Mouse (Mus musculus) forebrain, embryonic 10.5 days (tissue): Measurements from ENCODE around the gene Dcaf6. TPM values are rescaled to one million over a fixed set of nuclear protein-coding genes. Genes with fewer than 3 reads are reported as not detected.

ENCODE experiments used
- DNase-seq: peaks from one replicate; pipeline ENCODE4 v3.0.0-alpha.2; 2017; ENCODE audit warnings: low spot score; ENCODE audit errors: extremely low spot score
- H3K27ac ChIP-seq: fragments of 300-500 bp; sonication (generic); 2 replicates; pipeline ENCODE4 v1.5.1; 2016; ENCODE audit warnings: mild to moderate bottlenecking
- H3K27me3 ChIP-seq: fragments of 300-500 bp; sonication (generic); 2 replicates; pipeline ENCODE4 v1.6.1; 2016; ENCODE audit warnings: mild to moderate bottlenecking; ENCODE audit not compliant: poor library complexity, severe bottlenecking
- H3K36me3 ChIP-seq: fragments of 300-500 bp; sonication (generic); replicated peaks from 2 replicates; pipeline ENCODE4 v1.6.1; 2016; ENCODE audit warnings: mild to moderate bottlenecking, moderate library complexity
- H3K4me1 ChIP-seq: fragments of 300-500 bp; sonication (generic); 2 replicates; pipeline ENCODE4 v1.6.1; 2016
- H3K4me3 ChIP-seq: fragments of 300-500 bp; sonication (generic); 2 replicates; pipeline ENCODE4 v1.5.1; 2016; ENCODE audit warnings: mild to moderate bottlenecking, moderate library complexity
- H3K9me3 ChIP-seq: fragments of 300-500 bp; sonication (generic); 2 replicates; pipeline ENCODE4 v1.6.1; 2016; ENCODE audit warnings: mild to moderate bottlenecking, moderate library complexity
- WGBS: fragments of 180-500 bp; shearing (Covaris S2); methylation state at CpG from one replicate; pipeline ENCODE4 v1.1.7; 2016; 5-methylcytosine and 5-hydroxymethylcytosine counted together
- polyA plus RNA-seq: library from polyadenylated mRNA; unstranded; fragments of >200 nt; fragmentation: Nextera tagmentation; extraction: Ambion mirVana; gene quantifications from 2 replicates; pipeline ENCODE4 v1.2.1, GENCODE M21; 2016

Gene Dcaf6
- polyA plus RNA-seq, result 5.8 and 6.5 TPM in 2 replicates

DNA sequence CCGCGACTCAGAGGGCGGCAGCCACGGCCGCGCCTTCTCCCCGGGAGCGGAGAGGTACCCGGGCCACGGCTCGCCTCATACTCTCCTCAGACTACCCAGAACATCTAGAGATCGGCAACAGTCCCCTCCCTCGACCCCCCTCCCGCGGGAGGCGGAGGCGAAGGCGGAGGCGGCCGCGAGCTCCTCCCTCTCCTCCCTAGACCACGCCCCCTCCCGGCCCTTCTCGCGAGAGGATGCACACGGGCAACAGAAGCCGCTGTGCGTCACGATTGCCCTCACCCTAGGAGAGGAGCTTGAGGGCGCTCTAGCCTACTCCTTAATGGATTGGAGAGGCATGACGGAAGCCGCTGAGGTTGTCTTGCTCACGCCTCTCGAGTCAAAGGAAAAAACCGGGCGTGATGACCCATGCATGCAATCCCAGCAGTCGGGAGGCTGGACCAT is at the start of gene Dcaf6, which contains the start of gene Mpc2:
Gene Dcaf6 (minus strand): TSS at position 116 of the 441 bp plus-strand sequence.
Gene Mpc2 (plus strand): TSS at position 278 of the 441 bp plus-strand sequence.
- Histone ChIP-seq H3K4me3 (peak within 1 kb of the TSS; percentile 94), H3K27ac (peak within 1 kb of the TSS; percentile 92), H3K4me1 (peaks cover 18% of the 10 kb centered on the region), H3K36me3 (no peaks in the 10 kb centered on the region), H3K9me3 (no peaks in the 10 kb centered on the region), H3K27me3 (no peaks in the 10 kb centered on the region)
- under 1% methylated on average over 35 of the region's 37 CpGs for WGBS
- DNase-seq, result peak; percentile 99

DNA sequence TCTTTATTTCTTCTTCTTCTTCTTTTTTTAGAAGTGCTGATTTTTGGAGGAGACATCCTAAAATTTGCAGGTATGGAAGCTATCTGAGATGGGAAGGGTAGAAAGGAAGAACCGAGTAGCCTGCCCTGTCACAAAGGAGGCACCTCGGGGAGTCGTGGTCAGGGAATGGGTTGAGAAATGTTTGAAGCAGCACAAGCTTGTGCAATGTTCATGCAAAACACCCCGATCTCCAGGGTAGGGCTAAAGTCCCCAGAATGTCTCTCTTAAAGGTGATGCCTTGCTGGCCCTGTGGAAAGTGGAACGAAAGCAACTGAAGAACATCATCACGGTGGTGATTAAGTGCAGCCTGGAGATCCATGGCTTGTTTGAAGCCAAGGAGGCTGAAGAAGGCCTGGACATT is 46.0 kb upstream of the Dcaf6 start:
- H3K4me1 ChIP-seq, result peaks cover 6% of the 10 kb centered on the region
- no peaks in the 10 kb centered on the region for H3K36me3 ChIP-seq
- no peaks in the 10 kb centered on the region for H3K27me3 ChIP-seq
- no peaks in the 10 kb centered on the region for H3K9me3 ChIP-seq
- 88% methylated on average over 6 of the region's 6 CpGs for WGBS
- H3K27ac ChIP-seq, result no peak overlapping the region
- no peak overlapping the region for H3K4me3 ChIP-seq
- DNase-seq, result no peak

DNA sequence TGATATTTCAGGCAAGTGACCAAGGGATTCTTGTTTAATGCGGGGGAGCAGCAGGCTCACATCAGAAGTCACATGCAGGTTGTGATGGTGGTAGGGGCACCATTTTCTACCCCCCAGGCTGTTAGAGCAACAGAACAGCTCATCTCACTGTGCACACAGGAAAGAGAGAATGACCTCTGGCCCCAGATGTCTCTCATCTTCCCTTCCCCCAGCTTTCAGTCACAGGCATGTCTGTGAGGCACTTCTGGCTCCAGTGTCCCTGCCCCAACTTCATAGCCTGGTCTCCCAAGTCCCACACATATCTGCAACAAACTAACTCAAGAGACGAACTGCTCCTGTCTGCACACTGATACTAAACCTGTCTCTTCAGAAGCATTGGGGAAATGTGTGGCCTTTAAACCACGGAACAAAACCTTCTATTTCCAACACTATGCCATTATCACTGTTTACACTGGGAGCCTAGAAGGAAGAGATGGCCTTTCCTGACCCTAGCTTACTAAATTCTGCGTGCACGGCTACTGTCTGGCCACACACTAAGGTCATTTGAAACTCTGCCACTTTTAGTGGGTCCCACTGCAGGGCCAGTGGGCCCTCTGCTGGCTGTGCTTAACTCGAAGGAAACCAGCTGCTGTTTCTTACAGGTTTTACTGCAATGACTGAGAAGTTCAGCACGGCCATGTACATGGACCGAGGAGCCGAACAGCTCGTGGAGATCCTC is 43.2 kb upstream of the Dcaf6 start:
- no peak overlapping the region for H3K4me3 ChIP-seq
- H3K36me3 ChIP-seq, result no peaks in the 10 kb centered on the region
- no peak overlapping the region for H3K27ac ChIP-seq
- DNase-seq, result no peak
- H3K4me1 ChIP-seq, result peaks cover 6% of the 10 kb centered on the region
- no peaks in the 10 kb centered on the region for H3K27me3 ChIP-seq
- H3K9me3 ChIP-seq, result no peaks in the 10 kb centered on the region
- WGBS, result 65% methylated on average over 10 of the region's 10 CpGs

DNA sequence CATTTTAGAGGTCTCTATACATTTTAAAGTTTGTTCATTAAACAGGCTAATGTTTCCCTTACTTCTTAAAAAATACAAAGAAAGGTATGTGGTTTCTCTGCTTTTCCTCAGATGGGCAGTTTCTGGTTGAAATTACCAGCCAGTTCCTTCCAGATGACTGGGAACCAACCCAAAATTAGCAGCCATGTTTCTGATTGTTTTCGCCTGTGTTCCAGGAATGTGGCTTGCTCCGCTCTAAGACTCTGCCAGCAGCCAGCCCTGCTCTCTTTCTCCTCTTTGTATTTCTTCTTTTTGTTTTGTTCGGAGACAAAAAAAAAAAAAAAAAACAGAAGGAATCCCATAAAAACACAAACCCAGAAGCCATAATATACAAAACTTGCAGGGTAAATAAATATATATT is 38.6 kb upstream of the Dcaf6 start:
- no peaks in the 10 kb centered on the region for H3K36me3 ChIP-seq
- DNase-seq, result no peak
- peaks cover 6% of the 10 kb centered on the region for H3K4me1 ChIP-seq
- 60% methylated on average over 3 of the region's 3 CpGs for WGBS
- H3K27ac ChIP-seq, result no peak overlapping the region
- no peaks in the 10 kb centered on the region for H3K27me3 ChIP-seq
- no peaks in the 10 kb centered on the region for H3K9me3 ChIP-seq
- no peak overlapping the region for H3K4me3 ChIP-seq

DNA sequence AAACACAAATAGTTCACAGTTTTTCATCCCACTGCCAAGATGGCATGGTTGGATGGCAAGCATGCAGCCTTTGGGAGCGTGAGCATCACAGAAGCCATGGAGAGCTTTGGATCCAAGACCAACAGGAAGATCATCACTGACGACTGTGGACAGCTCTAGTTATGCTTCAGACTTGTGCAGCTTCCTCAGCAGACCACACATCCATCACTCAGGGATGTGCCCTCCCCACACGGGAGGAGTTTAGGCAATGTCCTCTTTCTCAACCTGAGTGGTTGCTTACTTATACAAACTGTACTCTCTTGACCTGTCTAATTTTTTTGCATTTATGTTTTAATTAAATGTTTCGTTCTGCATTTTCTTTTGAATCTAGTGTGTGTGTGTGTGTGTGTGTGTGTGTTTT is 28.9 kb upstream of the Dcaf6 start:
- H3K27ac ChIP-seq, result no peak overlapping the region
- no peaks in the 10 kb centered on the region for H3K36me3 ChIP-seq
- H3K4me3 ChIP-seq, result no peak overlapping the region
- no peak for DNase-seq
- no peaks in the 10 kb centered on the region for H3K27me3 ChIP-seq
- WGBS, result 83% methylated on average over 4 of the region's 4 CpGs
- no peaks in the 10 kb centered on the region for H3K9me3 ChIP-seq
- no peaks in the 10 kb centered on the region for H3K4me1 ChIP-seq

DNA sequence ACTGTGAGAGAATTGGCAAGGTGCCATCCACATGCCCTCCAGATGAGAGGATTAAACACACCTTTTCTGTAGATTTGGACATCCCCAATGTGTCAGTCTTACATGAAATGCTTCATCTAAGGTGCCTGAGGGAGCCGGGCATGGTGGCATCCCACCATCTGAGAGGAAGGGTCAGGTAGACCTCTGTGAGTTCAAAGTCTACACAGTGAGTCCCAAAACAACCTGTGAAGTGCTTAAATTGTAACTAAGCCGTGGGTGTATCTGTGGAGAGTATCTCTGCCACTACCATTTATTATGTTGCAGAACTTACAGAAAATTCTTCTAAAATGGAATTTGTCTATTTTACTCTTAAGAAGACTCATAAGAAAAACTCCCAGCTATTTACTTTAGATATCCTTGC is 25.8 kb upstream of the Dcaf6 start:
- no peaks in the 10 kb centered on the region for H3K4me1 ChIP-seq
- no peaks in the 10 kb centered on the region for H3K27me3 ChIP-seq
- H3K27ac ChIP-seq, result no peak overlapping the region
- DNase-seq, result no peak
- H3K9me3 ChIP-seq, result no peaks in the 10 kb centered on the region
- 0 out of 2 replicates have a peak, but pooled peaks cover under 1% of the 10 kb centered on the region for H3K36me3 ChIP-seq
- WGBS, result 93% methylated on average over 2 of the region's 2 CpGs
- H3K4me3 ChIP-seq, result no peak overlapping the region

DNA sequence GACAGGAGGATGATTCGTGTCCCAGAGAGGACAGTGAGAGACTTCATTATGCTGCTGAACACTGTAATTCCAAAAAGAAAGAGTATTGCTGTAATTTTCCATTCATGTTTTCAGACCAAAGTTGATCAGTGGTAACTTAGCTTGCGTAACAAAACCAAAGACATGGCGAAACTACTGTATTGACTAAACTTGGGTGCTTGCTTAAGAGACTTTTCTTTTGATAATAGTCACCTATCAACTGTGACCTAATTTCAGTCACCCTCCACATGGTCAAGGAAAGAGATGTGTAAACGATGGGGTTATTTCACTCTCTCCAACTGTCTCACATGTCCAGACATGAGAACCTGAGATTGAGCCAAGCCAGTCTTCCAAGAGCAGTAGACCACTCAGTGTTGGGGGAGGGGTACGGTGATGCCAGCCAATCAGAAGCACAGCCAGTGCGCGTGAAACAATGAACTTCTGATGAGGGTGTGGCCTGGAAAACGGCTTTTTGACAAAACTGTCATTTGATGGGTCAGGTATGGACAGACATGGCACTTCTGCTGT is 24.5 kb upstream of the Dcaf6 start, which contains the start of gene Adcy10:
Gene Adcy10 (plus strand): TSS at position 496 of the 546 bp plus-strand sequence.
- no peaks in the 10 kb centered on the region for H3K27me3 ChIP-seq
- no peaks in the 10 kb centered on the region for H3K4me1 ChIP-seq
- WGBS, result 93% methylated on average over 8 of the region's 8 CpGs
- H3K4me3 ChIP-seq, result no peak within 1 kb of the TSS
- 0 out of 2 replicates have a peak, but pooled peaks cover 3% of the 10 kb centered on the region for H3K36me3 ChIP-seq
- DNase-seq, result no peak
- H3K9me3 ChIP-seq, result no peaks in the 10 kb centered on the region
- H3K27ac ChIP-seq, result no peak within 1 kb of the TSS

DNA sequence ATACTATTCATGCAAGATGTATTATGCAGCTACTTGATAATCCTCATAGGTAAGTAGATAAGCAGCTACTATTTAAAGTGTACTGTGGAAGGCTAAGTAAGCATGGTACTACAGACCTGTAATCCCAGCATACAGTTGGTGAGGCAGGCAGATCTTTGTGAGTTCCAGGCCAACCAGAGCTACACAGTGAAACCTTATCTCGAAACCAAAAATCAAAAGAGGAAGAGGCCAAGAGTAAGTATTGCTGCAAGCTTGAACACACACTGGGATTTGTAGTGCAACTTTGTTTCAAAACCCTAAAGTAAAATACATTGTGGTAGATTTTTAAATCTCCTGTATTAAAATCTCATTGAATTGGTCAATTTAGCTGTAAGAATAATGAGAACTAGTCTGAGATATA is 11.2 kb upstream of the Dcaf6 start:
- no peak overlapping the region for H3K27ac ChIP-seq
- H3K4me3 ChIP-seq, result no peak overlapping the region
- H3K27me3 ChIP-seq, result no peaks in the 10 kb centered on the region
- DNase-seq, result no peak
- no peaks in the 10 kb centered on the region for H3K4me1 ChIP-seq
- no peaks in the 10 kb centered on the region for H3K9me3 ChIP-seq
- WGBS, result 97% methylated on average over 1 of the region's 1 CpGs
- H3K36me3 ChIP-seq, result no peaks in the 10 kb centered on the region

DNA sequence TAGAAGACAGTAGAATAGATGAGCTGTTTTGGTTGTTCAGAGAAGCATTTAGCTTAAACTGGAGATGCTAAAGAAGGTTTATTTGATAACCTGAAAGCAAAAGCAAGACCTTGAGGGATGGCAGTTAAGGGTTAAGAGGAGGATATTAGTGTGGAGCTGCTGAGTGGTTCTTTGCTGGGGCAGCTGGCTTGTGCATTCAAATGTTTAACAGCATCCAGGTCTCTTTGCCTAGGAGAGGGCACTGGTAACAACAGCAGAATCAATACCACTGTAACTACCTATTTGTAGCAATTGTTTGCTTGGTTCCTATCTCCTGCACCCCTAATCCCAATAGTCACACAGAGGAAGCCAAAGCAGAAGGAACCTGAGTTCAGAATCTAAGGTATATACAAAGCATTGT is 9.4 kb upstream of the Dcaf6 start:
- Histone ChIP-seq H3K9me3 (no peaks in the 10 kb centered on the region), H3K27me3 (no peaks in the 10 kb centered on the region), H3K27ac (no peak overlapping the region), H3K4me1 (no peaks in the 10 kb centered on the region), H3K36me3 (no peaks in the 10 kb centered on the region), H3K4me3 (no peak overlapping the region)
- no peak for DNase-seq

DNA sequence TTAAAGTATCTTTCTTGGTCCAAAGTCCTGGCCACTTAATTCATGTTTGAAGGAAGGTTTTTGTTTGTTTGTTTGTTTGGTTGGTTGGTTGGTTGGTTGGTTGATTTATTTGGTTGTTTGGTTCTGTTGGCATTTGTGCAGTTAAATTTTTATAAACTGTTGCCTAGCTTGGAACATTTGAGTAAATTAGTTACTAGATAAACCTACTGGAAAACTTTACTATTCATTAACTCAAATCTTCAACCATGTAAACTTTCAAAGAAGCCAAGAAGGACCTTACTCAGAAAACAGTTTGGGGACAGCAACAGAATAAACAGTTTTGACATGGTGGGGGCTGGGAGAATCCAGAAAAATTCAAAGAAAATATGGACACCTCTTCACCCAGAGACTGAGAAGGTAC is 8.7 kb upstream of the Dcaf6 start:
- no peak for DNase-seq
- no peak overlapping the region for H3K27ac ChIP-seq
- H3K4me3 ChIP-seq, result no peak overlapping the region
- H3K9me3 ChIP-seq, result no peaks in the 10 kb centered on the region
- no peaks in the 10 kb centered on the region for H3K4me1 ChIP-seq
- H3K27me3 ChIP-seq, result no peaks in the 10 kb centered on the region
- H3K36me3 ChIP-seq, result no peaks in the 10 kb centered on the region

DNA sequence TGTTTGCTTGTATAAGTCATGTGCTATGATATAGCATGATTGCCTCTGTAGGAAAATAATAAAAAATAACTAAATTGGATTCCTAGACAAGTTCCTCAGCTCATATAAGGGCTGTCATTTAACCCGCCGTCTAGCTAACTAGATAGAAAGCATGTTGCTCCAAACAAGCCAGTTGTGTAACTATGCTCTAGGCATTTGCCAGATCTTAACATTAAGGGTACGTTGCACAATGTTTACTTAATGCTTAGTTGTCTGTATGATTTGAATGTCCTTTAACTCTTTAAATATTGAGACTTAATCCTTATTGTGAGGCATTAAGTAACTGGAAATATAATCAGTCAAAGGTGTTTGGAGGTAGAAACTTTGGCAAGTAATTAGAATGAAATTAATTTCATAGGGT is 4.3 kb upstream of the Dcaf6 start:
- no peak overlapping the region for H3K4me3 ChIP-seq
- no peaks in the 10 kb centered on the region for H3K9me3 ChIP-seq
- H3K36me3 ChIP-seq, result no peaks in the 10 kb centered on the region
- H3K27me3 ChIP-seq, result no peaks in the 10 kb centered on the region
- DNase-seq, result no peak
- WGBS, result 94% methylated on average over 3 of the region's 3 CpGs
- H3K27ac ChIP-seq, result no peak overlapping the region
- peaks cover 9% of the 10 kb centered on the region for H3K4me1 ChIP-seq

DNA sequence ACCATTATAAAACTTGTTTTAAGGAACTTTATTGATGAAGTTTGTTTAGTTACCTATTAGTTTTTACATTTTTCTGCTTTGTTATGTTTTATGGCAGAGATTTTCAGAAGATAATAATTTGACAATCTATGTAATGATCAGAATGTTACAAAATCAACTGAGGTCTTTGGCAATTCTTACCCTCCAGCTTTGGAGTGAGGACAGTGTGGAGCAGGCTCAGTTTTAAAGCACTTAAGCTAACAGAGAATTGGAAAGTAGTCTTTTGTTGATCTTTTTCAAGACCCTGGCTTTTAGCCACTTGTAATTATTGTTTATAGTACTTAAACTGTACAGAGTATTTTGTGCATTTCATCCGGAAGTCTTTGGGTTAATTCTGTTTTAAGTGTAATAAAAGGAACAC is 2.6 kb upstream of the Dcaf6 start:
- Histone ChIP-seq H3K36me3 (no peaks in the 10 kb centered on the region), H3K9me3 (no peaks in the 10 kb centered on the region), H3K27me3 (no peaks in the 10 kb centered on the region), H3K4me3 (no peak overlapping the region), H3K27ac (no peak overlapping the region), H3K4me1 (peaks cover 18% of the 10 kb centered on the region)
- 86% methylated on average over 1 of the region's 1 CpGs for WGBS
- DNase-seq, result no peak

DNA sequence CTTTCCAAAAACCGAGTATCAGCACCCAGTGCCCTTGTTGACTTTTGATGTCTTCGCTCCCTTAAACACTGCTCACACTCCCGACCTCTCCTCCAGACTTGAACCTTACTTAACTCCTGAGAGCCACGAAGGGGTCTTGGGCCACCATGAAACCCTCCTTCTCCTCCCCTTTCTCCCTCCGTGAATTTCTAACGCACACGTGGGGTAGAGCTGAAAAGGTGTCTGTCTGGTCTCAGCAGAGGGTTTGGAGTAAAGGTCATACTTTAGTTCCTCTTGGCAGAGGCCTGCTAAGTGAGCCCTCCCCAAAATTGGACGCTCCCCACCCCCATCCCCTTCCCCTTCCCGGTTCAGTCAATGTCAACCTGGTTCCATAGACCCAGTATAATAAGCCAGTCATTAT is 1.4 kb upstream of the Dcaf6 start:
- no peaks in the 10 kb centered on the region for H3K9me3 ChIP-seq

More for the DNA sequence above, 1.4 kb upstream of the Dcaf6 start:
- Histone ChIP-seq H3K4me1 (peaks cover 18% of the 10 kb centered on the region), H3K4me3 (peak overlapping the region; percentile 94), H3K27ac (peak overlapping the region; percentile 92), H3K27me3 (no peaks in the 10 kb centered on the region), H3K36me3 (no peaks in the 10 kb centered on the region)
- WGBS, result under 1% methylated on average over 9 of the region's 9 CpGs
- DNase-seq, result peak; percentile 22
